Mouse (Mus musculus): ENCODE measurements at regions not wholly inside any gene's neighbourhood (a gene's known extent, or its start where the extent isn't known, plus 50 kb on each side); places are given as distances from the start of the nearest gene placed in this dataset.
A peak's percentile ranks its signal among the peaks of the same experiment; 100 is the strongest.

GRCm38 (mm10) chr2:109484306-109484705 is 190.2 kb upstream of the Bdnf start:
- DNase-seq = no peak
- Histone ChIP-seq H3K27me3 (ENCODE audit: control insufficient read depth, insufficient read depth, low read length) (no peaks in the 10 kb centered on the region), H3K27ac (ENCODE audit: insufficient read depth, low read length) (no peak overlapping the region), H3K4me3 (replicated peaks; ENCODE audit: insufficient read depth, low read depth, low read length) (no peak overlapping the region), H3K4me1 (ENCODE audit: control insufficient read depth, insufficient read depth, low read length) (no peaks in the 10 kb centered on the region)
- TF ChIP-seq POLR2A (IDR thresholded peaks at IDR 0.05; ENCODE audit: borderline replicate concordance, insufficient read depth, low read length) (no peak), CTCF (IDR thresholded peaks at IDR 0.05; ENCODE audit: borderline replicate concordance, insufficient read depth, low read depth, low read length) (no peak)
- WGBS = 78% methylated on average over 1 of the region's 1 CpGs

GRCm38 (mm10) chr2:109487591-109487990 is 186.9 kb upstream of the Bdnf start:
- Histone ChIP-seq H3K4me1 (ENCODE audit: control insufficient read depth, insufficient read depth, low read length) (no peaks in the 10 kb centered on the region), H3K27me3 (ENCODE audit: control insufficient read depth, insufficient read depth, low read length) (no peaks in the 10 kb centered on the region), H3K4me3 (replicated peaks; ENCODE audit: insufficient read depth, low read depth, low read length) (no peak overlapping the region), H3K27ac (ENCODE audit: insufficient read depth, low read length) (no peak overlapping the region)
- no peak for DNase-seq
- WGBS = 92% methylated on average over 1 of the region's 1 CpGs
- TF ChIP-seq CTCF (IDR thresholded peaks at IDR 0.05; ENCODE audit: borderline replicate concordance, insufficient read depth, low read depth, low read length) (no peak), POLR2A (IDR thresholded peaks at IDR 0.05; ENCODE audit: borderline replicate concordance, insufficient read depth, low read length) (no peak)

- DNase-seq = peak; percentile 80 to 84
- WGBS = 8% methylated on average over 5 of the region's 5 CpGs
- H3K4me3 ChIP-seq (replicated peaks; ENCODE audit: insufficient read depth, low read depth, low read length) = no peak overlapping the region
- no peaks in the 10 kb centered on the region; the same call in 1 of the 2 replicates for H3K27me3 ChIP-seq (ENCODE audit: control insufficient read depth, insufficient read depth, low read length)
- H3K4me1 ChIP-seq (ENCODE audit: control insufficient read depth, insufficient read depth, low read length) = peaks cover 4% of the 10 kb centered on the region; the same call in 1 of the 2 replicates
- no peak for TF ChIP-seq POLR2A (IDR thresholded peaks at IDR 0.05; ENCODE audit: borderline replicate concordance, insufficient read depth, low read length)
- no peak for TF ChIP-seq CTCF (IDR thresholded peaks at IDR 0.05; ENCODE audit: borderline replicate concordance, insufficient read depth, low read depth, low read length)
- no peak overlapping the region for H3K27ac ChIP-seq (ENCODE audit: insufficient read depth, low read length)
These were observed 172.3 kb upstream of the Bdnf start for GRCm38 (mm10) chr2:109502186-109502585.

- Histone ChIP-seq H3K27me3 (ENCODE audit: control insufficient read depth, insufficient read depth, low read length) (no peaks in the 10 kb centered on the region; the same call in 1 of the 2 replicates), H3K4me1 (ENCODE audit: control insufficient read depth, insufficient read depth, low read length) (peaks cover 4% of the 10 kb centered on the region; the same call in 1 of the 2 replicates), H3K4me3 (replicated peaks; ENCODE audit: insufficient read depth, low read depth, low read length) (no peak overlapping the region), H3K27ac (ENCODE audit: insufficient read depth, low read length) (no peak overlapping the region)
- 81% methylated on average over 6 of the region's 6 CpGs for WGBS
- TF ChIP-seq CTCF (IDR thresholded peaks at IDR 0.05; ENCODE audit: borderline replicate concordance, insufficient read depth, low read depth, low read length) (no peak), POLR2A (IDR thresholded peaks at IDR 0.05; ENCODE audit: borderline replicate concordance, insufficient read depth, low read length) (no peak)
- no peak for DNase-seq
These were observed 169.6 kb upstream of the Bdnf start for GRCm38 (mm10) chr2:109504906-109505305.

GRCm38 (mm10) chr2:109510070-109510979 is 164.2 kb upstream of the Bdnf start:
- no peaks in the 10 kb centered on the region; the same call in 1 of the 2 replicates for H3K4me1 ChIP-seq (ENCODE audit: control insufficient read depth, insufficient read depth, low read length)
- no peak overlapping the region for H3K4me3 ChIP-seq (replicated peaks; ENCODE audit: insufficient read depth, low read depth, low read length)
- TF ChIP-seq CTCF (IDR thresholded peaks at IDR 0.05; ENCODE audit: borderline replicate concordance, insufficient read depth, low read depth, low read length) (no peak), POLR2A (IDR thresholded peaks at IDR 0.05; ENCODE audit: borderline replicate concordance, insufficient read depth, low read length) (no peak)
- H3K27ac ChIP-seq (ENCODE audit: insufficient read depth, low read length) = no peak overlapping the region
- H3K27me3 ChIP-seq (ENCODE audit: control insufficient read depth, insufficient read depth, low read length) = no peaks in the 10 kb centered on the region; the same call in 1 of the 2 replicates
- peak in 1 of 2 experiments; percentile 5 for DNase-seq
- 34% methylated on average over 8 of the region's 8 CpGs for WGBS

GRCm38 (mm10) chr2:109511142-109511541 is 163.4 kb upstream of the Bdnf start:
- H3K4me3 ChIP-seq (replicated peaks; ENCODE audit: insufficient read depth, low read depth, low read length) = no peak overlapping the region

GRCm38 (mm10) chr2:109519261-109519660 is 155.2 kb upstream of the Bdnf start:
- Histone ChIP-seq H3K27me3 (ENCODE audit: control insufficient read depth, insufficient read depth, low read length) (no peaks in the 10 kb centered on the region), H3K4me1 (ENCODE audit: control insufficient read depth, insufficient read depth, low read length) (no peaks in the 10 kb centered on the region), H3K4me3 (replicated peaks; ENCODE audit: insufficient read depth, low read depth, low read length) (no peak overlapping the region), H3K27ac (ENCODE audit: insufficient read depth, low read length) (no peak overlapping the region)
- no peak for TF ChIP-seq POLR2A (IDR thresholded peaks at IDR 0.05; ENCODE audit: borderline replicate concordance, insufficient read depth, low read length)
- no peak for TF ChIP-seq CTCF (IDR thresholded peaks at IDR 0.05; ENCODE audit: borderline replicate concordance, insufficient read depth, low read depth, low read length)
- WGBS = 86% methylated on average over 4 of the region's 4 CpGs
- DNase-seq = no peak

More at GRCm38 (mm10) chr2:109511142-109511541, 163.4 kb upstream of the Bdnf start:
- H3K27me3 ChIP-seq (ENCODE audit: control insufficient read depth, insufficient read depth, low read length) = no peaks in the 10 kb centered on the region; the same call in 1 of the 2 replicates
- H3K4me1 ChIP-seq (ENCODE audit: control insufficient read depth, insufficient read depth, low read length) = no peaks in the 10 kb centered on the region; the same call in 1 of the 2 replicates
- WGBS = 89% methylated on average over 4 of the region's 4 CpGs
- DNase-seq = no peak
- TF ChIP-seq POLR2A (IDR thresholded peaks at IDR 0.05; ENCODE audit: borderline replicate concordance, insufficient read depth, low read length) = no peak
- no peak overlapping the region for H3K27ac ChIP-seq (ENCODE audit: insufficient read depth, low read length)

GRCm38 (mm10) chr2:109520471-109520870 is 154.0 kb upstream of the Bdnf start:
- Histone ChIP-seq H3K4me3 (replicated peaks; ENCODE audit: insufficient read depth, low read depth, low read length) (no peak overlapping the region), H3K4me1 (ENCODE audit: control insufficient read depth, insufficient read depth, low read length) (no peaks in the 10 kb centered on the region), H3K27me3 (ENCODE audit: control insufficient read depth, insufficient read depth, low read length) (no peaks in the 10 kb centered on the region), H3K27ac (ENCODE audit: insufficient read depth, low read length) (no peak overlapping the region)
- TF ChIP-seq CTCF (IDR thresholded peaks at IDR 0.05; ENCODE audit: borderline replicate concordance, insufficient read depth, low read depth, low read length) (no peak), POLR2A (IDR thresholded peaks at IDR 0.05; ENCODE audit: borderline replicate concordance, insufficient read depth, low read length) (no peak)
- 79% methylated on average over 3 of the region's 3 CpGs for WGBS
- DNase-seq = no peak

All from cerebellum, adult 2 months (tissue).